Mouse (Mus musculus) stomach, embryonic 14.5 days (tissue): Measurements from ENCODE around the gene Fam169b. TPM values are rescaled to one million over a fixed set of nuclear protein-coding genes. Genes with fewer than 3 reads are reported as not detected.
A peak's percentile ranks its signal among the peaks of the same experiment; 100 is the strongest.

Source experiments
- ATAC-seq: fragments of 200-750 bp; cut with Nextera tagmentation; 2 replicates; pipeline ENCODE4 v1.8.0; 2017; ENCODE audit warnings: low read depth, moderate TSS enrichment; ENCODE audit not compliant: insufficient number of reproducible peaks, insufficient read depth, low FRiP score
- H3K27ac ChIP-seq: fragments of 300-500 bp; sonication (generic); 2 replicates; pipeline ENCODE4 v1.5.1; 2014; ENCODE audit warnings: mild to moderate bottlenecking, low read length, moderate library complexity, mixed read lengths
- H3K27me3 ChIP-seq: fragments of 300-500 bp; sonication (generic); 2 replicates; pipeline ENCODE4 v1.6.1; 2014; ENCODE audit warnings: low read length, control low read depth, mixed read lengths; ENCODE audit not compliant: control insufficient read depth, insufficient read depth
- H3K36me3 ChIP-seq: fragments of 300-500 bp; sonication (generic); 2 replicates; pipeline ENCODE4 v1.6.1; 2014; ENCODE audit warnings: mild to moderate bottlenecking, control low read depth, low read length, moderate library complexity, mixed read lengths; ENCODE audit not compliant: control insufficient read depth, insufficient read depth
- H3K4me1 ChIP-seq: fragments of 300-500 bp; sonication (generic); 2 replicates; pipeline ENCODE4 v1.6.1; 2014; ENCODE audit warnings: low read length, control low read depth, mixed read lengths; ENCODE audit not compliant: control insufficient read depth, insufficient read depth
- H3K4me2 ChIP-seq: fragments of 300-500 bp; sonication (generic); replicated peaks from 2 replicates; pipeline ENCODE4 v1.6.1; 2014; ENCODE audit warnings: low read depth, low read length, control low read depth
- H3K4me3 ChIP-seq: fragments of 300-500 bp; sonication (generic); 2 replicates; pipeline ENCODE4 v1.5.1; 2014; ENCODE audit warnings: low read depth, low read length, control low read depth
- H3K9ac ChIP-seq: fragments of 300-500 bp; sonication (generic); replicated peaks from 2 replicates; pipeline ENCODE4 v1.6.1; 2014; ENCODE audit warnings: low read depth, mild to moderate bottlenecking, control low read depth, low read length, moderate library complexity, mixed read lengths
- H3K9me3 ChIP-seq: fragments of 300-500 bp; sonication (generic); 2 replicates; pipeline ENCODE4 v1.6.1; 2016; ENCODE audit warnings: low read depth, low read length, control low read depth; ENCODE audit not compliant: control insufficient read depth
- WGBS: fragments of 180-500 bp; shearing (Covaris S2); extraction: QIAGEN DNeasy Blood & Tissue Kit; methylation state at CpG from one replicate; pipeline ENCODE4 v1.1.7; 2014; 5-methylcytosine and 5-hydroxymethylcytosine counted together
- polyA plus RNA-seq: library from polyadenylated mRNA; unstranded; fragments of >200 nt; fragmentation: Nextera tagmentation; extraction: Ambion mirVana; gene quantifications from 2 replicates; pipeline ENCODE4 v1.2.1, GENCODE M21; 2014

Fam169b gene
- polyA plus RNA-seq, 1 experiment from 2014 or later: 0.17 TPM

- 0 out of 2 replicates have a peak, but pooled peaks cover 3% of the 10 kb centered on the region for H3K4me1 ChIP-seq
- no peak overlapping the region for H3K4me2 ChIP-seq
- H3K9ac ChIP-seq: no peak overlapping the region
- no peak for ATAC-seq
- H3K4me3 ChIP-seq: no peak overlapping the region
- no peaks in the 10 kb centered on the region for H3K36me3 ChIP-seq
- WGBS: 79% methylated on average over 2 of the region's 2 CpGs
- no peaks in the 10 kb centered on the region for H3K9me3 ChIP-seq
- no peak overlapping the region for H3K27ac ChIP-seq
- no peaks in the 10 kb centered on the region for H3K27me3 ChIP-seq
Measured at GRCm38 (mm10) chr7:68257767-68258166, 15.9 kb upstream of the Fam169b start.

- Histone ChIP-seq H3K9me3 (no peaks in the 10 kb centered on the region), H3K4me3 (no peak overlapping the region), H3K36me3 (no peaks in the 10 kb centered on the region), H3K4me1 (peaks cover 3% of the 10 kb centered on the region; the same call in 1 of the 2 replicates), H3K9ac (no peak overlapping the region), H3K27me3 (no peaks in the 10 kb centered on the region), H3K27ac (no peak overlapping the region), H3K4me2 (no peak overlapping the region)
- WGBS: 78% methylated on average over 17 of the region's 17 CpGs
- ATAC-seq: no peak
Measured at GRCm38 (mm10) chr7:68258326-68259150, 15.1 kb upstream of the Fam169b start.

DNA sequence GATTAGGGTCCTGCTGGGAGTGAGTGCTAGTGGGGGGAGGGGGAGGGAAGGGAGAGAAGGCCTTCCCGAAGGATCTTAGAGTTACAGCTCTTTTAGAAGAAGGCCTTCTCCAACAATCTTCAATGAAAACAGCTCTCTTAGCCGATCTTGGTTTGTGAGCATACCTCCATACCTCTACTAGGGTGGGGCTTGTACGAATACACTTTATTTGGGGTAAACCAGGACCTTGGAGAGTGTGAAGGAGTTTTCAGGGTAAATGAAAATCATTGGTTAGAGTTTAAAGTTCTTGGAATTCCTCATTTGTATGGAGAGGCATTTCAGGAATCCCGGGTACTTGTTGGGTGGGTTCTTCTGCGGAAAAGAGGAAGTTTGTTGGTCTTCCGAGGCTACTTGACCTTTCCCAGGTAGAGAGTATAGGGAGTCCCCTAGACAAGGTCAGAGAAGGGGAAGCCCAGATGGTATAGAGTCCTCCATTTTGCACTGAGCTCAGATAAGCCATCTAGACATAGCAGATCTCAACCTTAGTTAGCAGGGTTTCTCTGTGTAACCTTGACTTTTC lies 14.0 kb upstream of the Fam169b start:
- H3K27ac ChIP-seq: no peak overlapping the region
- H3K9ac ChIP-seq: no peak overlapping the region
- WGBS: 51% methylated on average over 6 of the region's 6 CpGs
- no peaks in the 10 kb centered on the region for H3K36me3 ChIP-seq
- peaks cover 14% of the 10 kb centered on the region; the same call in 1 of the 2 replicates for H3K4me1 ChIP-seq
- no peak overlapping the region for H3K4me2 ChIP-seq
- H3K4me3 ChIP-seq: no peak overlapping the region
- H3K27me3 ChIP-seq: no peaks in the 10 kb centered on the region
- no peaks in the 10 kb centered on the region for H3K9me3 ChIP-seq
- no peak for ATAC-seq

GRCm38 (mm10) chr7:68262612-68263200 lies 10.9 kb upstream of the Fam169b start:
- Histone ChIP-seq H3K9me3 (no peaks in the 10 kb centered on the region), H3K27me3 (no peaks in the 10 kb centered on the region), H3K4me2 (no peak overlapping the region), H3K4me3 (no peak overlapping the region), H3K36me3 (no peaks in the 10 kb centered on the region), H3K27ac (no peak overlapping the region), H3K9ac (no peak overlapping the region), H3K4me1 (peaks cover 16% of the 10 kb centered on the region; the same call in 1 of the 2 replicates)
- 40% methylated on average over 8 of the region's 8 CpGs for WGBS
- no peak for ATAC-seq

DNA sequence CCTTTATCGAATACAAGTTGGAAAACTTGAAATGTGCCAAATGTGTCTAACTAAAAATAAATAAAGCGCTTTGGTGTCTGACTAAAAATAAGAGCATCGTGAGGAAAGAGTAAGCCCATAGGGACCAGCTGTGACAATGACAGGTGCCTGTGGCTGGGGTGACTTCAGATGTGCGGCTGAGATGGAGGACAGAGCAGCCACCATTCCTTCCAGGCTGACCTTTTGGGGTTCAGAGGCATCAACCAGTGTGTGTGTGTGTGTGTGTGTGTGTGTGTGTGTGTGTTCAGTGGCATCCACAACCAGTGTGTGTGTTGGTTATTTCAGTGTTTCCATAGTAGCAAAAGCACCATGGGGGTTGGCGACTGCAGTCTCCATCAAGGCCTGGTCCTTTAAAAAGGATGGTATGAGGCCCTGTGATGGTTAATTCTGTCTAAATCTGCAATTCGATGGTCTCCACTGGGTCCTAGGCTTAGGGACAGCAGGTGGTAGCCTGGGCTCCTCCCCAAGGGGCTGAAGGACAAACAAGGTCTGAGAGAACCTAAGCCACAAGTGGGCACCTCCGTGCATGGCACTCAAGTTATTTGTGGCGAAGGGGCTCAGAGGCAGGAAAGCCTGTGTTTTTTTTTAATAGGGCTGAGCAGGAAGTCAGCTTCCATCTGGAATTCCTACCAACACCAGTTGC lies 10.2 kb upstream of the Fam169b start:
- WGBS: 58% methylated on average over 8 of the region's 8 CpGs
- no peak overlapping the region for H3K27ac ChIP-seq
- no peak for ATAC-seq

GRCm38 (mm10) chr7:68264028-68264453 lies 9.6 kb upstream of the Fam169b start, which contains the start of gene Pgpep1l:
Gene Pgpep1l, minus strand, starts transcription at chr7:68264233.
- WGBS: 5% methylated on average over 25 of the region's 25 CpGs
- Histone ChIP-seq H3K36me3 (no peaks in the 10 kb centered on the region), H3K27ac (no peak within 1 kb of the TSS)

More for the DNA sequence above, 10.2 kb upstream of the Fam169b start:
- Histone ChIP-seq H3K9ac (no peak overlapping the region), H3K27me3 (no peaks in the 10 kb centered on the region), H3K4me3 (no peak overlapping the region), H3K9me3 (no peaks in the 10 kb centered on the region), H3K4me1 (peaks cover 12% of the 10 kb centered on the region; the same call in 1 of the 2 replicates), H3K36me3 (no peaks in the 10 kb centered on the region), H3K4me2 (peak overlapping the region; percentile 52)

DNA sequence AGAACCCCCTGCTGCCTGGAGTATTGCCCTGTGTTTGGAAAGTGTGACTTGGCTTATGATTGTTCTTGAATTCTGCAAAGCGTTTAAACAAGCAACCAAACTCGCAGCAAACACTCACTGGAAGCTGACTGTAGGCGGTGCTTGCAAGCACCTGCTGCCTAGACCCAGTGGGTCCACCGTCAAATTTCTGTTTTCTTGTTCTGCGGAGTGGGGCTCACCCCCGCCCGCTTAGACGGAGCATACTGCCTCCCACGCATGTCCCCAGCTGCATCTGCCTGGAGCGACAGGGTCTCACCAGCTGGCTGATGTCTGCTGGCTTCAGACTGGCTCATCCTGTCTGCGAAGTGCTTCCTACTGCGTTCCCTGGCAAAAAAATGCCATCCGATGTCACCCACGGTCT lies 9.1 kb upstream of the Fam169b start:
- peak overlapping the region; percentile 52 for H3K4me2 ChIP-seq
- 11% methylated on average over 14 of the region's 14 CpGs for WGBS
- H3K9me3 ChIP-seq: no peaks in the 10 kb centered on the region
- H3K27ac ChIP-seq: no peak overlapping the region
- H3K4me3 ChIP-seq: peak overlapping the region; percentile 18; the same call in 1 of the 2 replicates
- ATAC-seq: no peak; the same call in 1 of the 2 replicates
- no peaks in the 10 kb centered on the region for H3K27me3 ChIP-seq
- H3K36me3 ChIP-seq: no peaks in the 10 kb centered on the region
- H3K4me1 ChIP-seq: peaks cover 12% of the 10 kb centered on the region; the same call in 1 of the 2 replicates
- no peak overlapping the region for H3K9ac ChIP-seq

More at GRCm38 (mm10) chr7:68264028-68264453, 9.6 kb upstream of the Fam169b start, which contains the start of gene Pgpep1l:
- peak; percentile 56 for ATAC-seq
- H3K4me3 ChIP-seq: peak within 1 kb of the TSS; percentile 18
- H3K4me2 ChIP-seq: peak within 1 kb of the TSS; percentile 52
- H3K27me3 ChIP-seq: no peaks in the 10 kb centered on the region
- H3K9me3 ChIP-seq: no peaks in the 10 kb centered on the region
- no peak within 1 kb of the TSS for H3K9ac ChIP-seq
- peaks cover 12% of the 10 kb centered on the region; the same call in 1 of the 2 replicates for H3K4me1 ChIP-seq

DNA sequence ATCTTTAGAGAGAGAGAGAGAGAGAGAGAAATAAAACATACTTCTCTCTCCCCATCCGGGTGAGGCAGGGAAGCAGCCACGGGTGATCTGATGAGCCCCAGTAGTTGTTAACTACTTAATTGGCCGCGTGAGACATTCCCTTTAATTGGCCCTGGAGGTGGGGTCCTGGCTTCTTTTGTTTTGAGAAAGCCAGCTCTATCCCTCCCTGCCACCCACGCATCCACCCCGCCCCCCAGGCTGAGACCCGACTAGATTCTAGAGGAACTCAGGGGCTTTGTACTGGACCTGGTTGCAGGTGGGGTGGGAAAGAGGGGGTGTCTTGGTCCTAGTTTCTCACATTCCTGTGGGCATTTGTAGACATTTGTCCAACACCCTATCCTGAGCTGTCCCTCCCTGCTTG lies 8.2 kb upstream of the Fam169b start:
- Histone ChIP-seq H3K9me3 (no peaks in the 10 kb centered on the region), H3K27ac (no peak overlapping the region), H3K27me3 (no peaks in the 10 kb centered on the region), H3K4me1 (peaks cover 12% of the 10 kb centered on the region; the same call in 1 of the 2 replicates), H3K9ac (no peak overlapping the region), H3K36me3 (no peaks in the 10 kb centered on the region), H3K4me3 (no peak overlapping the region), H3K4me2 (no peak overlapping the region)
- no peak for ATAC-seq
- 41% methylated on average over 7 of the region's 7 CpGs for WGBS
